Mouse (Mus musculus) midbrain, embryonic 11.5 days (tissue): ENCODE measurements at regions not wholly inside any gene's neighbourhood (a gene's known extent, or its start where the extent isn't known, plus 50 kb on each side); places are given as distances from the start of the nearest gene placed in this dataset.
A peak's percentile ranks its signal among the peaks of the same experiment; 100 is the strongest.

Experiments
- ATAC-seq: fragments of 200-750 bp; cut with Nextera tagmentation; 2 replicates; pipeline ENCODE4 v1.8.0; 2017; ENCODE audit warnings: moderate TSS enrichment, moderate library complexity; ENCODE audit not compliant: low FRiP score
- DNase-seq: peaks from one replicate; pipeline ENCODE4 v3.0.0; 2015; ENCODE audit warnings: low spot score; ENCODE audit errors: missing footprints
- H3K27ac ChIP-seq: fragments of 300-500 bp; sonication (generic); 2 replicates; pipeline ENCODE4 v1.5.1; 2014; ENCODE audit warnings: low read depth, low read length
- H3K27me3 ChIP-seq: fragments of 300-500 bp; sonication (generic); 2 replicates; pipeline ENCODE4 v1.6.1; 2014; ENCODE audit warnings: mild to moderate bottlenecking, low read length, moderate library complexity, mixed read lengths; ENCODE audit not compliant: control insufficient read depth, insufficient read depth
- H3K36me3 ChIP-seq: fragments of 300-500 bp; sonication (generic); 2 replicates; pipeline ENCODE4 v1.6.1; 2014; ENCODE audit warnings: mild to moderate bottlenecking, low read length, moderate library complexity, mixed read lengths; ENCODE audit not compliant: control insufficient read depth, insufficient read depth
- H3K4me1 ChIP-seq: fragments of 300-500 bp; sonication (generic); 2 replicates; pipeline ENCODE4 v1.6.1; 2014; ENCODE audit warnings: low read length; ENCODE audit not compliant: control insufficient read depth, insufficient read depth
- H3K4me2 ChIP-seq: fragments of 300-500 bp; sonication (generic); 2 replicates; pipeline ENCODE4 v1.6.1; 2014; ENCODE audit warnings: mild to moderate bottlenecking, moderate library complexity
- H3K4me3 ChIP-seq: fragments of 300-500 bp; sonication (generic); 2 replicates; pipeline ENCODE4 v1.5.1; 2014; ENCODE audit warnings: low read depth, low read length
- H3K9ac ChIP-seq: fragments of 300-500 bp; sonication (generic); 2 replicates; pipeline ENCODE4 v1.6.1; 2014; ENCODE audit warnings: low read length
- H3K9me3 ChIP-seq: fragments of 300-500 bp; sonication (generic); 2 replicates; pipeline ENCODE4 v1.6.1; 2016; ENCODE audit warnings: low read length; ENCODE audit not compliant: control insufficient read depth
- WGBS: fragments of 180-500 bp; shearing (Covaris S2); extraction: QIAGEN DNeasy Blood & Tissue Kit; methylation state at CpG from one replicate; pipeline ENCODE4 v1.1.7; 2014; 5-methylcytosine and 5-hydroxymethylcytosine counted together

DNA sequence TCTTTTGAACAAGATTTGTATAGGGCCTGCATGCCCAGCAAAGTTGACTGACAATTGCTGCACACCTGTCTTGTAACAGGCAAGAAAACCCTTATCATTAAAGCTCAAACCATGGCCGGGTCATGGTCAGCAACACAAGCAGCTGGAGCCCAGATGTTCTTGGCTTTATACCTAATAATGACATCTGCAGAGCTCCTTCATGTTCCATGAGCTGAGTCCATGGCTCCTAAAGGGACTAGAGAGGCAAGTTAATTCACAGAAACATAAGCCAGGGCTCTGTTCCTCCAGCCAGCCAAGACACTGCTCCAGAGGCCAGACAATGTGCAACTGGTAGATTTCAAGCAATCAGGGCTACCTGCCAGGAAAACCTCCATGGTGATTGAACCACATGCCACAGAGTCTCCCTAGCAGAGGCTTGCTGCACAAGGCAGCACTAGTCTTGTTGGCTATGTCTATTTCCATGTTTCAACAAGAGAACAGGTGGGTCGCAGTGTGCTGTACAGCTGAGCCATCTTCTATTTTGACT lies 259.1 kb downstream of the Lrriq3 start:
- Histone ChIP-seq H3K9ac (no peak overlapping the region), H3K4me2 (no peak overlapping the region), H3K4me3 (no peak overlapping the region), H3K9me3 (no peaks in the 10 kb centered on the region), H3K36me3 (no peaks in the 10 kb centered on the region), H3K27ac (no peak overlapping the region), H3K4me1 (no peaks in the 10 kb centered on the region), H3K27me3 (no peaks in the 10 kb centered on the region)
- DNase-seq, result no peak
- no peak for ATAC-seq
- WGBS, result 89% methylated on average over 2 of the region's 2 CpGs

- H3K9ac ChIP-seq, result no peak overlapping the region
- no peaks in the 10 kb centered on the region for H3K36me3 ChIP-seq
- no peak overlapping the region for H3K27ac ChIP-seq
- 82% methylated on average over 1 of the region's 1 CpGs for WGBS
- H3K4me2 ChIP-seq, result no peak overlapping the region
- no peak for DNase-seq
- H3K4me1 ChIP-seq, result no peaks in the 10 kb centered on the region
- H3K27me3 ChIP-seq, result no peaks in the 10 kb centered on the region
- ATAC-seq, result no peak
- no peaks in the 10 kb centered on the region for H3K9me3 ChIP-seq
- no peak overlapping the region for H3K4me3 ChIP-seq
Observed at GRCm38 (mm10) chr3:155360399-155360798, 267.2 kb downstream of the Lrriq3 start.

GRCm38 (mm10) chr3:155370716-155371115 lies 277.5 kb downstream of the Lrriq3 start:
- no peak overlapping the region for H3K4me3 ChIP-seq
- H3K9me3 ChIP-seq, result no peaks in the 10 kb centered on the region
- no peaks in the 10 kb centered on the region for H3K36me3 ChIP-seq
- no peaks in the 10 kb centered on the region for H3K27me3 ChIP-seq
- ATAC-seq (no peak), DNase-seq (no peak)
- H3K4me1 ChIP-seq, result no peaks in the 10 kb centered on the region
- no peak overlapping the region for H3K4me2 ChIP-seq
- H3K27ac ChIP-seq, result no peak overlapping the region
- H3K9ac ChIP-seq, result no peak overlapping the region

DNA sequence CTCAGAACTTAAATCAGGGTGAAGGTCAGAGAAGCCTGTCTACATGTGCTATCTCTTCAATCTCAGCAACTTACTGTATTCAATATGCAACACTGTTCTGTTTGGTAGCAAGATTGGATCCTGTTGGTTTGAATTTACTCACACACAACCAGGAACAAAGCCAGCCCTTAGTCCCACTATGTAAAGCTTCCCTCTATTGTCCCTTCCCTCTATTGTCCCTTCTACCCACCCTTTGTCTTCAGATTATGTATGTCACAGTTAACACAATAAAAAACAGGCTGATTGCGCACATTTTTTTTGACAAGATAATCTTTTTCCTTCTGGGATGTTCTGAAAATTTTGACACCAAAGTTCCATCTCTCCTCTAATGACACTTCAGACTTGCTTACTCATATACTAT lies 280.4 kb downstream of the Lrriq3 start:
- no peak overlapping the region for H3K4me3 ChIP-seq
- 48% methylated on average over 1 of the region's 1 CpGs for WGBS
- H3K27ac ChIP-seq, result no peak overlapping the region
- ATAC-seq (no peak), DNase-seq (peak; percentile 45)
- H3K27me3 ChIP-seq, result no peaks in the 10 kb centered on the region
- H3K4me2 ChIP-seq, result no peak overlapping the region
- H3K9me3 ChIP-seq, result no peaks in the 10 kb centered on the region
- H3K4me1 ChIP-seq, result no peaks in the 10 kb centered on the region
- H3K9ac ChIP-seq, result no peak overlapping the region
- no peaks in the 10 kb centered on the region for H3K36me3 ChIP-seq

GRCm38 (mm10) chr3:155381910-155382309 lies 288.7 kb downstream of the Lrriq3 start:
- Histone ChIP-seq H3K36me3 (no peaks in the 10 kb centered on the region), H3K9ac (no peak overlapping the region), H3K27me3 (no peaks in the 10 kb centered on the region), H3K27ac (no peak overlapping the region), H3K9me3 (no peaks in the 10 kb centered on the region), H3K4me3 (no peak overlapping the region), H3K4me2 (no peak overlapping the region), H3K4me1 (no peaks in the 10 kb centered on the region)
- DNase-seq (no peak), ATAC-seq (no peak)
- WGBS, result 83% methylated on average over 4 of the region's 4 CpGs

GRCm38 (mm10) chr3:155382817-155383216 lies 289.6 kb downstream of the Lrriq3 start:
- Histone ChIP-seq H3K4me1 (no peaks in the 10 kb centered on the region), H3K4me2 (no peak overlapping the region), H3K27me3 (no peaks in the 10 kb centered on the region), H3K36me3 (no peaks in the 10 kb centered on the region), H3K27ac (no peak overlapping the region), H3K9ac (no peak overlapping the region), H3K4me3 (no peak overlapping the region), H3K9me3 (no peaks in the 10 kb centered on the region)
- no peak for ATAC-seq
- WGBS, result 86% methylated on average over 2 of the region's 2 CpGs
- DNase-seq, result no peak

GRCm38 (mm10) chr3:155390666-155391065 lies 297.4 kb downstream of the Lrriq3 start:
- H3K27ac ChIP-seq, result no peak overlapping the region
- H3K4me1 ChIP-seq, result no peaks in the 10 kb centered on the region
- H3K9ac ChIP-seq, result no peak overlapping the region
- no peak overlapping the region for H3K4me3 ChIP-seq
- peak; percentile 75 for DNase-seq
- ATAC-seq, result no peak
- H3K9me3 ChIP-seq, result no peaks in the 10 kb centered on the region
- no peak overlapping the region for H3K4me2 ChIP-seq
- 93% methylated on average over 5 of the region's 5 CpGs for WGBS
- H3K36me3 ChIP-seq, result no peaks in the 10 kb centered on the region
- H3K27me3 ChIP-seq, result no peaks in the 10 kb centered on the region

- Histone ChIP-seq H3K36me3 (no peaks in the 10 kb centered on the region), H3K9ac (no peak overlapping the region), H3K4me3 (no peak overlapping the region), H3K9me3 (no peaks in the 10 kb centered on the region), H3K4me2 (no peak overlapping the region), H3K27me3 (no peaks in the 10 kb centered on the region), H3K27ac (no peak overlapping the region), H3K4me1 (no peaks in the 10 kb centered on the region)
- no peak for DNase-seq
- WGBS, result 94% methylated on average over 2 of the region's 2 CpGs
- ATAC-seq, result no peak
Observed at GRCm38 (mm10) chr3:155396134-155396533, 302.9 kb downstream of the Lrriq3 start.

- no peak overlapping the region for H3K27ac ChIP-seq
- no peaks in the 10 kb centered on the region for H3K36me3 ChIP-seq
- DNase-seq, result peak; percentile 64
- ATAC-seq, result 0 out of 2 replicates have a peak, but pooled peaks have one; percentile 35
- no peak overlapping the region for H3K4me3 ChIP-seq
- no peaks in the 10 kb centered on the region for H3K9me3 ChIP-seq
- no peak overlapping the region for H3K4me2 ChIP-seq
- no peaks in the 10 kb centered on the region for H3K27me3 ChIP-seq
- H3K4me1 ChIP-seq, result no peaks in the 10 kb centered on the region
- no peak overlapping the region for H3K9ac ChIP-seq
- WGBS, result 87% methylated on average over 1 of the region's 1 CpGs
Observed at GRCm38 (mm10) chr3:155401763-155402162, 308.5 kb downstream of the Lrriq3 start.

GRCm38 (mm10) chr3:155408907-155409306 lies 315.7 kb downstream of the Lrriq3 start:
- no peak overlapping the region for H3K4me2 ChIP-seq
- no peaks in the 10 kb centered on the region for H3K36me3 ChIP-seq
- 47% methylated on average over 2 of the region's 2 CpGs for WGBS
- no peak overlapping the region for H3K9ac ChIP-seq
- no peaks in the 10 kb centered on the region for H3K27me3 ChIP-seq
- ATAC-seq (peak; percentile 59), DNase-seq (no peak)
- H3K9me3 ChIP-seq, result no peaks in the 10 kb centered on the region
- no peak overlapping the region for H3K4me3 ChIP-seq
- no peak overlapping the region for H3K27ac ChIP-seq
- H3K4me1 ChIP-seq, result peaks cover 6% of the 10 kb centered on the region
